Mouse (Mus musculus): Measurements from ENCODE around the gene Bcl9. TPM values are rescaled to one million over a fixed set of nuclear protein-coding genes. Genes with fewer than 3 reads are reported as not detected.

Bcl9 gene
- total RNA-seq, 2 experiments from 2014 or later: 65.0 to 71.9 TPM

DNA sequence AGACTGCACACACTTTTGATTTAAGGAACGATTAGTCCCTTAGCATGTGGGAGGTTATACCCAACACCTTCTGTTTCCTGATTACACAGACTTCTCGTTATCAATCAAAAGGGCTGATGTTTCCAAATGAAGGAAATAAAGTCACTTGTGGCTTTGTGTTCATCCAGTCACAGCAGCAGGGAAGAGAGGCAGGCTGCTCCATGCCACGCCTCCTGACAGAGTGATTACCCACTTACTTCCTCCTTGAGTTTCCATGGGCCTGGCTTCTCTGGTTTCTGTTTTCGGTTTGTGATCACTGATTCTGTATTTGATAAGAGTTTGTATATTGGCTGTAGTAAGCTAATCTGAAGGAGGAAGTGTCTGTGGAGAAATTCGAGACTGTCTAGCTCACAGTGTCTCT is 86.5 kb downstream of the Bcl9 start:
- no peak for DNase-seq (ENCODE audit: extremely low spot score in 1 of 2, low spot score in 2 of 2)
- intact Hi-C loops (cut with DNase I): no loop called here

DNA sequence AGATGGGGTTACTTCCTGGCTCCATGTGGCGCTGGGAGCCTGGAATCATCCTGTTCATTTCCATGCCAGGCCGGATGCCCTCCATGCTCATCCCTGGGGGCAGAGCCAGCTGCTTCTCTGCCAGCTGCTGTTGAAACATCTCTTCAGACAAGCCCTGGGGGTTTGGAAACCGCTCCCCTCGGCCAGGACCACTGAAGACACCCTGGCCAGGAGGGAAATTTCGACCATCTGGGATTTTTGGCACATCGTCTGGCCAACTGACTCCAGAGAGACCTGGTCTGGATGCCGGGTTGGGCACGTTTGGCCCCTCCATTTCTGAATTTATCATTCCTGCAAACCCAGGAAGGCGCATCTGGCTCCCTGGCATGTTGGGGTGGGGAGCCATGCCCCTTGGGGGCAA is 88.4 kb downstream of the Bcl9 start:
- intact Hi-C loops (cut with DNase I): no loop called here
- DNase-seq (ENCODE audit: extremely low spot score in 1 of 2, low spot score in 2 of 2): no peak

DNA sequence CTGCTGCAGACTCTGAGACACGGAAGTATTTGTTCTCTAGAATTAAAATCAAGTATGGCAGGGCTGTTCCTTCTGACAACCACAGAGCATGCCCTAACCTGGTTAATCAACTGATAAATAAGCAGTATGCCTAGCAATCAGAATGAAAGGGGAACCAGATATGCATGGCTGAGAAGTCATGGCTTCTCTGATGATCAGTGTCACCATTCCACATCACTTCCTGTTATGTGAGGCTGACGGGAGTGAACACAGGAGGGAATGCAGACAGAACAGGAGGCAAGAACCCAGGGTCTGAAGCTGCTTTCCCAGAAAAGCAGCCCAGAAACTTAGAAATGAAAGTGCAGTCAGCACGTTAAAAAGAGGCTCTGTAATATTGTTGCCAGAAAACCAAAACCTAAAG is 91.2 kb downstream of the Bcl9 start:
- no peak for DNase-seq (ENCODE audit: extremely low spot score in 1 of 2, low spot score in 2 of 2)
- intact Hi-C loops (cut with DNase I): no loop called here

DNA sequence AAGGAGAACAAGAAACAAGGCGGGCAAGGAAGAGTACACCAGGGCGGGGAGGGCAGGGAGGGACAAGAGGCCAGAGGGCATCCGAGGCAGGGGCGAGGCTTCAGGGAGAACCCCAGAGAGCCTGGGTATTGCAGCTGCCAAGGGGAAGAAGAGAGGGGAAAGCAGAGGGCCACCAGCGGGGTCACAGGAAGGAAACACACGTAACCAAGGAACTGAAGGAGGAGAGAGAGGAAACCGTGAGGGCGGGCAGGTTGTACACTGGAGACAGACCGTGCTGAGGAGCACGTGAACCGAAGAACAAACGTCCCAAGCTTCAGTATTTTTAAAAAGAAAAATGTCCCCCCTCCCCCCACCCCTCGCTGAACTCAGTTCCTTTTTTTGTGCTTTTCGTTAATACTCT is 93.8 kb downstream of the Bcl9 start:
- intact Hi-C loops (cut with DNase I): no loop called here
- DNase-seq (ENCODE audit: extremely low spot score in 1 of 2, low spot score in 2 of 2): peak in 1 of 2 experiments; percentile 26

DNA sequence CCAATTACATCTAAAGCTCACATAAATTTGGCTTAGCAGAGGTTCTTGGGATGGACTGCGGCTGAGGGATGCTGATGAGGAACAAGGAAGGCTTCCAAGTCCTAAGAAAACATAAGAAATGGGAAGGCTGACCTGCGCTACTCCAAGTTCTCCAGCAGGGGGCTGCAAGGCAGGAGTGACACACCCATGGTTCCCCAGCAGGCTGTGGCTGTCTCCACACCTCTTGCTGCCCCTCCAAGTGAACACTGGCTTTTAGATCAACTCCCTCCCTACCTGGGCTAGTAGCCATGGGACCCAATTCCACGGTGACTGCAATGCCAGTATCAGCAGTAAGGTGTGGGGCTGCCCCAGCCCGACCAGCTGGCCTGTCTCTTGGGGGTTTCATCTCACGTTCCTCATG is 95.8 kb downstream of the Bcl9 start:
- peak; percentile 20 to 59 for DNase-seq (ENCODE audit: extremely low spot score in 1 of 2, low spot score in 2 of 2)
- intact Hi-C loops (cut with DNase I): no loop called here

DNA sequence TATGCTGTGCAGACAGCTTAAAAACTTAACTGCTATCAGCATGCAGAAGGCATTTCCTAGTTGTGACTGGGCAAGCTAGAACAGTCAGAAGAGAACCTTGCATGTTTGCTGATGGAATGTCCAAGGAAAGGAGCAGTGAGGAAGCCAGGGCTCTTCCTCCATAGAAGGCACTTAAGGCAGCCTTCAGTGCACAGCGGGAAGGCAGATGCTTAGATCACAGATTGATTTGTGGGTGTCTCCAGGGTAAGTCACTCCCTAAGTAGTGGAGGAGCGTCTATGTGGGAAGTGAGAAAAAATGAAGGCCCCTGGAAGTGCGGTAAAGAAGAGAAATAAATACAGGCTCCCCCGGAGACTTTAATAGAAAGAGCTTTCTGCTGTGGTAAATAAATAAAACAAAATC is 98.5 kb downstream of the Bcl9 start:
- DNase-seq (ENCODE audit: extremely low spot score in 1 of 2, low spot score in 2 of 2): no peak
- intact Hi-C loops (cut with DNase I): no loop called here

DNA sequence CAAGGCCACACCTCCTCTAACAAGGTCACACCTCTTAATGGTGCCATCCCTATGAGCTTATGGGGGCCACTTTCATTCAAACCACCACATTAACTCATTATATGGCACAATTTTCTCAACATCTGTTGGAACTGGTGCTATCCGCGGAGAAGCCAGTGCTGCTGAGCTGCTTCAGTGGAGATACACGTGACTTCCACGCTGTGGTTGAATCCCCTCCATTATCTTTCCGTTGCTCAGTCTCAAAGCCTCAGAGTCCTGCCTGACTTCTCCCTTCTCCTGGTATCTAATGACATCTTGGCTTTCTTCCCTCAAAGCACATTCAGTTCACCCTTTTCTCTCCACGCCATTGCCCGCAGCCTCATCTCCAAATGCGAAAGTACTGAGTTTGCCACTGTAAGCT is 101.1 kb downstream of the Bcl9 start:
- intact Hi-C loops (cut with DNase I): no loop called here
- no peak for DNase-seq (ENCODE audit: extremely low spot score in 1 of 2, low spot score in 2 of 2)

DNA sequence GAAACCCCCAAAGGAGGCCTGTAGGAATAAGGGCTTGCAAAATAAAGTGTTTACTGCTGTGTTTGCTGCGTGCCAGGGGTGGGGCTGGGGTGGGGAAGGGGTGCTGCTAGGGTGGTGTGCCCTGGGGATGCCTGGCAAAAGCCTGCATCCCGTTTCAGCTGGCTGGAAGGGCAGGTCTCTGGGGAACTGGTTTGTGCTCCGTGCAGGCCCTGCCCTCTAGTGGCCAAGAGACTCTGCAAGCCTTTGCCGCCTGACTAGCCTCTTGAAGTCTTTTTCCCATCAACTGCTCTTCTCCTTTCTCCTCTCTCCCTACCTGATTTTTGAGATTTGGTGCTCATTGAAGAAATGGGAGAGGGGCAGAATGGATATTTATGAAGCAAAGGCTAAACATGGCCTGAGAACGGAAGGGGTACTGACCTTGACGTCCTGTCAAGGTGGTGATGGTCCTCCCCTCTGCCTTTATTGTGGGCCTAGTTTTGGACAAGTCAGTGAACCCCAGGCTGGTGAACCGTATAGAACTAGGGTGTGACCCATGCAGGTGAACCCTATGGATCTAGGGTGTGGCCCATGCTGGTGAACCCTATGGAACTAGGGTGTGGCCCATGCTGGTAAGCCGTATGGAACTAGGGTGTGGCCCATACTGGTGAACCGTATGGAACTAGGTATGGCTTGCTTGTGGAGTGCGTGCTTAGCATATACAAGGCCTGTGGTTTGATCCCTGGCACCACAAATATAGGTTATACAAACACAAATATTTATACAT is 112.4 kb downstream of the Bcl9 start:
- intact Hi-C loops (cut with DNase I): loop anchor here (2.0 to 5.0 kb wide), 2 partner anchors 246 to 402 kb away; no protein-coding TSS in a partner anchor
- peak; percentile 66 to 82 for DNase-seq (ENCODE audit: extremely low spot score in 1 of 2, low spot score in 2 of 2)

DNA sequence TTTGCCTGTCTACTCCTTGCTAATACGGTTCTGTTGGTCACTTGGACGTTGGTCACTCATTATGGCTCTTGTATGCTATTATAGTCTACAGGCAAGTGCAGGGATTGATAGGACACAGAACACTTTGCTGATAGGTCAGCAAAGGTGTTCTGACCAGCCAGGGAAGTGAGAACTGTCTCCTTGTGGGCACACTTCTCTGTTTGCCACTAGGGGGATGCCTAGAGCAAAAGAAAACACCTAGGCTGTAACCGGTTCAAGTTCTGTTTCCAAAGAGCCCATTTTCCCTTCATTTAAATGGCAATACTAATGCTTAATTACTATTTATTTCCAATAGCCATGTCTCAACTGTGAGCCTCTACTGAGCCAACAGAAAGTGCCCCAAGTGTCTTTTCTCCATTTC is 113.9 kb downstream of the Bcl9 start:
- DNase-seq (ENCODE audit: extremely low spot score in 1 of 2, low spot score in 2 of 2): no peak
- intact Hi-C loops (cut with DNase I): loop anchor here (2.0 kb wide), 1 partner anchor 245 kb away; no protein-coding TSS in a partner anchor

DNA sequence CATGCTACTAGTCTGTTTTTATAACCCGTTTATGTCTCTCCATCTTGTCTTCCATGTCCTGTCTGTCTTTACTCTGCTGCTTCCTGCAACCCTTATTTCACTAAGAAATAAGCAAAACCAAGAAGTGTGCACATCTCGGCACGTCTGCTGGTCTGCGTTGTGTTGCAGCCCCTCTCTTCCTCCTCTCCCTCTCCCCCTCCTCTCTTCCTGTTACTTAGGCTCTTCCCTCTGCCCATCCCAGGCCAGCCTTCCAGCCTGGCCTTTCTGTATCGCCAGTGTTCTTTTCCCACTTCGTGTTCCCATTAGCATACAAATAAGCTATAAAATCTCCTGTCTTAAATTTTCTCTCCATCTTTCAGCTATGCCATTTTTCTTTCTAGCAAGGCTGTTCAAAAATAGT is 117.2 kb downstream of the Bcl9 start:
- intact Hi-C loops (cut with DNase I): no loop called here
- DNase-seq (ENCODE audit: extremely low spot score in 1 of 2, low spot score in 2 of 2): no peak

DNA sequence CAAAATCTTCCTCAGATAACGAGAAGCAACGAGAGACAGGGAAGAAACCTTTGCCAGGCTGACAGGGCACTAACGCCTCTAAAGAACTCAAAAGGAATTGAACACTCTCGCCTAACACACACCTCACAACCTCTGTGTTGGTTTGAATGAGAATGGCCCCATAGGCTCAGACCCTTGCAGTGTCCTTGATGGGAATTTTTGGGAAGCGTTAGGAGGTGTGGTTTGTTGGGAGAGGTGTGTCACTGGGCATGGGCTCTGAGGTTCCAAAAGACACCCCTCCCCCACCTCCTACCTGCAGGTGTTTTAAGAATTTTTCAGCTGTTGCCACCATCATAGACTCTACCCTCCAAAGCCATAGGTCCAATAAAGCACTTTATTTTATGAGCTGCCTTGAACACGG is 118.8 kb downstream of the Bcl9 start:
- DNase-seq (ENCODE audit: extremely low spot score in 1 of 2, low spot score in 2 of 2): no peak
- intact Hi-C loops (cut with DNase I): no loop called here

DNA sequence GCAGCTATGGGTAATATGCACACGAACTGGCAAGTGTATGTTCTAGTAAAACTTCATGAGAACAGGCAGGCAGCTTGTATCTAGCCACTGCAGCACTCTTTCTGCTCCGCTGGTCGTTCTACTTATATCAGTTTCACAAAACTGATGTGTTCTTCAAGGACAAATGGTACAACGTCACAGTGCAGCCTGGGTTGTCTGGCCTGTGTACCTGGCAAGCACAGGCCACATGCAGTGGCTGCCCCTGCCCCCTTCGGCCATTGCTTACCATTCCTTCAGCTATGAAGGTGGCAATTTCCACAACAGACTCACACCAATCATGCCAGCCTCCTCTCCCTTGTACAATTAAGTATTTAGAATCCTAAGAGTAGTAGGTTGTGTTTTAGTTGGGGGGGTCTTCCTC is 125.1 kb downstream of the Bcl9 start:
- intact Hi-C loops (cut with DNase I): no loop called here
- peak in 1 of 2 experiments; percentile 10 for DNase-seq (ENCODE audit: extremely low spot score in 1 of 2, low spot score in 2 of 2)

DNA sequence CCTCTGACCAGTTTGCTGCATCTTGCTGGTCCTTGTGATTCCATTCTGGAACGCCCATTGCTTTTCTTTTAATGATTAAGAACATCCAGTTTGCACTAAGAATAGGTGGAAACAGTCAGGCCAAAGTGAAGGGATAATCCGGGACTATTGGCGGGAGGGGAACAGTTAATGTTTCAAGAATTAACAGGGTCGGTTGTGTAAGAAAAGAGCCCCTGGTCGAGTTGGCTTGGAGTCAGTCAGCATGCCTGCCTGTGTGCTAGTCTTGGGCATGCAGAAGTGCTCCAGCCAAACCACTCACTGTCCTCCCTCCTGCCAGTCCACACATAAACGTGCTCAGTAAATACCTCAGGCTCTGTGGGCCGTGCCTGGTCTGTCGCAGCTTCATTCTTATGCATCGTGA is 125.5 kb downstream of the Bcl9 start:
- intact Hi-C loops (cut with DNase I): no loop called here
- peak in 1 of 2 experiments; percentile 12 for DNase-seq (ENCODE audit: extremely low spot score in 1 of 2, low spot score in 2 of 2)

DNA sequence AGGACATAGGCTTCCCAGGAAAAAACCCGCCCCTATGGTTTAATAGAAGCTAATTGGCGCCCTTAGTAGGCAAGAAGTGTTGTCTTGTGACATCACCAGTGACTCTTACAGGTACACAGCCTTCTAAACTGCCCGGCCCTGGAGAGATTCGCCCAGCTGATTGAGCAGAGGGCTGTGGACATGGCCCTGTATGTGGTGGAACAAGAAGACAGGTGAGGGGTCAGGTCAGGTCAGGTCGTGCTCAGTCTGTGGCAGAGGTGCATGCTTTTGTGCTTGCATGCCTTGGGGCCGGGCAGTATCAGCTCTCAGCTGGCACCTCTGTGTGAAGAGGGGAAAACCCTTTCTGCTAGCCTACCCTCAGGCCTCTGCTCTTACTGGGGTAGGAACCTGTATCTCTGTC is 126.2 kb downstream of the Bcl9 start:
- intact Hi-C loops (cut with DNase I): no loop called here
- peak in 1 of 2 experiments; percentile 19 for DNase-seq (ENCODE audit: extremely low spot score in 1 of 2, low spot score in 2 of 2)

DNA sequence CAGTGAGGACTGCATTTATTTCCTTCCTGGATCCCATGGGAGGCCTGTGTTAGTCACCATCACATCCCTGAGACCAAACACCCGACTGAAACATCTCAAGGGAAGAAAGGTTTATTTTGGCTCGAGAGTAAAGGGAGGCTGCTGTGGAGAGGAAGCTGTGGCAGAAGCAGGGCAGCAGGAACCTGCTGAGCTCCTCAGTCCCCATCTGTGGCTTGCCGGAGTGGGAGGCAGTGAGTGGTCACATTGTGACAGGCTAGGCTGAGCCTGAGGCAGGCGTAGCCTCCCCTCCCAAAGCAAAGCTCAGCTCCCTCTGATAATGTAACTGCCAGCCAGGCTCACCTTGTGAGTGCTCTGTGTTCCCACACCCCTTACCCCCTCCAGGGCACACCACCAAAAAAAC is 130.6 kb downstream of the Bcl9 start:
- DNase-seq (ENCODE audit: extremely low spot score in 1 of 2, low spot score in 2 of 2): peak in 1 of 2 experiments; percentile 63
- intact Hi-C loops (cut with DNase I): no loop called here

DNA sequence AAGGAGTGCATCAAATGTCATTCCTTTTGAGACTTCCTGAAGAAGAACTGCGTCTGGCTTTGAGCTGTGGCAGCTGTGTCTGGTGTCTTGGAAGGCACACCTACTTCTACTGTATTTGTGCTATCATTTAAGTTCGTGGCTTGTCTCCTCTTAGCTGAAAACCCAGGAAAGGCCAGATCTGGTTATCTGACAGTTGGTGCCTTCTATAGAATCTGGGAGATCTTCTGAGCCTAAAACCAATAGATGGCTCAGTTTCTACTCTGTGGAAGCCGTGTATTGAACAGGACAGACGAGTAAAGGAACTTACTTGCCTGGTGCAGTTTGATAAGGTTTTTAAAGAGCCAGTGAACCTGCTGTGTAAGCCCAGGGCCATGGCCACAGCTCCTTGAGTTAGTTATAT is 133.2 kb downstream of the Bcl9 start:
- intact Hi-C loops (cut with DNase I): no loop called here
- DNase-seq (ENCODE audit: extremely low spot score in 1 of 2, low spot score in 2 of 2): no peak

DNA sequence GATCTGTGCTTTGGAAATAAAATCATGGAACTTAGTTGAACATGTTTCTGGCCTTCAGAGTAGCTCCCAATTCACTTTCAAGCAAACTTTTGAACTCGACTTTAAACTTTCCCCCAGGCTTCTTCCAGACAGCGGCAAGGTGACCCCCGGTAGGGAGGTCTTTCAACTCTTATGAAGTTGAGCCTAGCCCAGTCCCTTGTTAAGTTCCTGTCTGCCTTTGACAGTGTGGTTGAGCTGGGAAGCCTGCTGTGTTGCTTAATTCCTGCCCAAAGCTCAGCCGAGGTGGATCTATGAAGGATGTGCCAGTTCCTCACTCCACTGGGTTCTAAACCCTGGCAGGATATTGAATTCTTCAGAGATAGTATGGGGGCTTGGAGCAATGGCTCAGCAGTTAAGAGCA is 135.9 kb downstream of the Bcl9 start:
- intact Hi-C loops (cut with DNase I): no loop called here
- DNase-seq (ENCODE audit: extremely low spot score in 1 of 2, low spot score in 2 of 2): no peak

DNA sequence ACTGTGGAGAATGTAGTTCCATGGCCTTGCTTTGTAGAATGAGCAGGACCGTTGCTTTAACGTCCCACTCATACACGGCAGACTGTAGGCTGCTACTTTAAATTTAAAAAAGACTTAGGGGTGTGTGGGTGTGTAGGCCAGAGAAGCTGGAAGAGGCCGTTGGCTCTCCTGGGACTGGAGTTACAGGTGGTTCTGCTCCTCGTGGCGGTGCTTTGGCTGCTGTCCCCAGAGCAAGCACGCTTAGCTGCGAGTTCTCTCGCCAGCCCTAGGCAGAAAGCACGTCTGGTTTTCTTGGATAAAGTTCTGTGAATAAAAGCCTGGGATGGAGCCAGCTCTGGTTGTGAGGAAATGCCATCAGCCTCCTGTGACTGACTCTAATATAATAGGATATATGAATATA is 136.8 kb downstream of the Bcl9 start:
- intact Hi-C loops (cut with DNase I): no loop called here
- DNase-seq (ENCODE audit: extremely low spot score in 1 of 2, low spot score in 2 of 2): peak; percentile 25 to 45

DNA sequence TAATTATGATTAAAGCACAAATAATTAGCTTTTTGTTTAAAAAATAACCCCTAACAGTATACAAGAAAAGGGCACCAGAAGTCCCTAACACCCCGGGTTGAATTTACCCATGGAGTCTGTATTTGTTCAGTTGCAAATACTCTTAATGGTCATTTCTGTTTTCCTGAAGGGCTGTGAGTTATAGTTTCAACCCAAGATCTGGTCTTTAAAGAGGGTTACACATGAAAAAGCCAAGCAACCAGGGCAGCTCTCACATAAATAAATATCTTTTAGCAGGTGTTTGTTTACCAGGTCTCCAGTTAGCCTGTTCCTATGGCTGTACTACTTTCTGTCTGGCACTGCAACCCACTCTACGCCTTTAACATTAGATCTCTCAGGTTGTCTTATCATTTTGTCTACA is 137.7 kb downstream of the Bcl9 start:
- intact Hi-C loops (cut with DNase I): no loop called here
- DNase-seq (ENCODE audit: extremely low spot score in 1 of 2, low spot score in 2 of 2): no peak

DNA sequence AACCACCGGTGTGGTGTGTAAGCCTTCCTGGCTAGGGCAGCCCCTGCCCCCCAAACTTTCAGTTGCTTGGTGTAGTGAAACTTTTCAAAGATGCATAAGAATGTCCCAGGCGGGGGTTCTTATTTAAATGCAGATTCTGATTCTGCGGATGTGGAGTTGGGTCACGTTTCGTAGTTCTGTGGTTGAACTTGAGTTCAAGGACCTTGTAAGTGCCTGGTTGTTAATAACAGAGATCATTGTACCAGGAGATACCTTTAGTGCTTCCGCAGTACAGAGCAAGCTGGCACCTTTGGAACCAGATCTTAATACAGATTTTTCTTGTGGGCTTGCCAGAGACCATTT is 138.2 kb downstream of the Bcl9 start:
- intact Hi-C loops (cut with DNase I): no loop called here

More for the DNA sequence above, 138.2 kb downstream of the Bcl9 start:
- DNase-seq (ENCODE audit: extremely low spot score in 1 of 2, low spot score in 2 of 2): no peak
